Mouse (Mus musculus): ENCODE results near the gene Atp10b. TPM values are rescaled to one million over a fixed set of nuclear protein-coding genes. Genes with fewer than 3 reads are reported as not detected.

Gene Atp10b
- polyA plus RNA-seq, 1 experiment from 2014 or later: not detected

DNA sequence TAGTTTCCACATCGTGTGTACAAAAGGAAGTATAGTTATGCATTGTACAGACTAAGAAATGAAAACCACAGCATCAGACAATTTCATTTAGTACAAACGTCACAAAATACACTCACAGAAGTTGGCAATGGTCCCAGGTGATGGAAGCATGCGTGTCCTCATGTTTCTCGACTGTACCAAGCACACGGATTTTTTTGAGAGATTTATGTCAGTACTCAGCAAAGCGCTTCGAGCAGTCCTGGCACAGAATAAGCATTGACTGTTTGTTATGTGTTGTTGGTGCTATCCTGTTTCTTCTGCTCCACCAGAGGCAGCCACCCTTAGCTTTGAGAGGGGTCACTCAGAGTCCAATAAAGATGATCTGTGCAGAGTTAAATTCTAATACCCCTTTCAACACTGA is 108.1 kb downstream of the Atp10b start:
- Histone ChIP-seq H3K27me3 (no peaks in the 10 kb centered on the region), H3K4me1 (replicated peaks) (no peaks in the 10 kb centered on the region), H3K27ac (no peak overlapping the region), H3K4me2 (no peak overlapping the region), H3K9ac (no peak overlapping the region), H3K9me3 (replicated peaks) (no peaks in the 10 kb centered on the region), H3K4me3 (replicated peaks) (no peak overlapping the region), H3K36me3 (no peaks in the 10 kb centered on the region)
- ATAC-seq (ENCODE audit: low read depth) (no peak), DNase-seq (no peak)
- WGBS (ENCODE audit: insufficient replicate concordance): 56% methylated on average over 7 of the region's 7 CpGs

- H3K4me3 ChIP-seq (replicated peaks): no peak overlapping the region
- H3K27me3 ChIP-seq: no peaks in the 10 kb centered on the region
- no peak overlapping the region for H3K4me2 ChIP-seq
- H3K36me3 ChIP-seq: no peaks in the 10 kb centered on the region
- WGBS (ENCODE audit: insufficient replicate concordance): 35% methylated on average over 3 of the region's 3 CpGs
- no peaks in the 10 kb centered on the region for H3K4me1 ChIP-seq (replicated peaks)
- H3K27ac ChIP-seq: no peak overlapping the region
- ATAC-seq (ENCODE audit: low read depth) (no peak), DNase-seq (no peak)
- H3K9me3 ChIP-seq (replicated peaks): no peaks in the 10 kb centered on the region
- H3K9ac ChIP-seq: no peak overlapping the region
Measured at GRCm38 (mm10) chr11:43263548-43264218, 114.0 kb downstream of the Atp10b start.

GRCm38 (mm10) chr11:43267505-43267904 is 117.8 kb downstream of the Atp10b start:
- whole genome bisulfite sequencing (ENCODE audit: insufficient replicate concordance): 51% methylated on average over 3 of the region's 3 CpGs
- DNase-seq: no peak
- no peak overlapping the region for H3K4me2 ChIP-seq

GRCm38 (mm10) chr11:43269503-43270255 is 120.0 kb downstream of the Atp10b start:
- H3K36me3 ChIP-seq: no peaks in the 10 kb centered on the region
- no peaks in the 10 kb centered on the region for H3K27me3 ChIP-seq
- H3K9me3 ChIP-seq (replicated peaks): no peaks in the 10 kb centered on the region
- H3K4me3 ChIP-seq (replicated peaks): no peak overlapping the region
- 61% methylated on average over 6 of the region's 6 CpGs for WGBS (ENCODE audit: insufficient replicate concordance)
- H3K4me2 ChIP-seq: no peak overlapping the region
- no peak for DNase-seq
- H3K9ac ChIP-seq: no peak overlapping the region
- no peak for ATAC-seq (ENCODE audit: low read depth)
- no peaks in the 10 kb centered on the region for H3K4me1 ChIP-seq (replicated peaks)
- H3K27ac ChIP-seq: no peak overlapping the region

More at GRCm38 (mm10) chr11:43267505-43267904, 117.8 kb downstream of the Atp10b start:
- Histone ChIP-seq H3K27ac (no peak overlapping the region), H3K27me3 (no peaks in the 10 kb centered on the region), H3K4me3 (replicated peaks) (no peak overlapping the region), H3K4me1 (replicated peaks) (no peaks in the 10 kb centered on the region), H3K9ac (no peak overlapping the region), H3K9me3 (replicated peaks) (no peaks in the 10 kb centered on the region), H3K36me3 (no peaks in the 10 kb centered on the region)
- ATAC-seq (ENCODE audit: low read depth): no peak

DNA sequence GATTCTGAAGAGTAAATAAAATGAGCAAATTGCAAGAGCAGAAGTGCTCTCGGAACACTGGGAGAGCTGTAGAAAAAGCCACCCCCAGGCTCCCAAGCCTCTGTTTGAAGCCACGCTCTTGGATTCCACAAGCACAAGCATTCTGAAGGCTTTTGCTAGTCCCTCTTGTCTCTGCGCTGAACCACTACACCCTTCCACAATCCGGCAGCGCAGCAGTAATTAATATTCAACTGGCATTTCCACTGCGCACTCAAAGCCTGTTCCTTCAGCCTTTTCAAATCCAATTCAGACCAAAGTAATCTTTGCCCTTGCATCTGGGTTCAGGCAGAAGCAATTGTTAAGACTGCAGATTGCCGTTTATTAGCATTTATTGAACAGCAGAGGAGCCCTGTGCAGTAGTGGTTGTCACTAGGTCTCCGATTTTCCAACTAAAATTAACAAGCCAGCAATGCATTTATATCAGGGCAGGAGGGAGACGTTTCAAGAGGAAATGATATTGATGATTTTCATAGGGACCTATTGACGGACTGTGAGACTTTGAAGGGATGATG is 120.7 kb downstream of the Atp10b start:
- Histone ChIP-seq H3K27ac (no peak overlapping the region), H3K9ac (no peak overlapping the region), H3K9me3 (replicated peaks) (no peaks in the 10 kb centered on the region), H3K36me3 (no peaks in the 10 kb centered on the region), H3K4me1 (replicated peaks) (no peaks in the 10 kb centered on the region), H3K27me3 (no peaks in the 10 kb centered on the region), H3K4me3 (replicated peaks) (no peak overlapping the region), H3K4me2 (no peak overlapping the region)
- no peak for ATAC-seq (ENCODE audit: low read depth)
- no peak for DNase-seq
- 69% methylated on average over 10 of the region's 10 CpGs for WGBS (ENCODE audit: insufficient replicate concordance)

GRCm38 (mm10) chr11:43273896-43274295 is 124.2 kb downstream of the Atp10b start:
- no peak for DNase-seq
- Histone ChIP-seq H3K4me2 (no peak overlapping the region), H3K9ac (no peak overlapping the region), H3K9me3 (replicated peaks) (no peaks in the 10 kb centered on the region), H3K4me3 (replicated peaks) (no peak overlapping the region), H3K27ac (no peak overlapping the region), H3K4me1 (replicated peaks) (no peaks in the 10 kb centered on the region), H3K27me3 (no peaks in the 10 kb centered on the region), H3K36me3 (no peaks in the 10 kb centered on the region)
- ATAC-seq (ENCODE audit: low read depth): no peak

GRCm38 (mm10) chr11:43297584-43297983 is 147.9 kb downstream of the Atp10b start:
- Histone ChIP-seq H3K4me2 (no peak overlapping the region), H3K4me3 (replicated peaks) (no peak overlapping the region), H3K9ac (no peak overlapping the region), H3K9me3 (replicated peaks) (no peaks in the 10 kb centered on the region), H3K36me3 (no peaks in the 10 kb centered on the region), H3K27ac (no peak overlapping the region), H3K27me3 (no peaks in the 10 kb centered on the region), H3K4me1 (replicated peaks) (no peaks in the 10 kb centered on the region)
- DNase-seq (no peak), ATAC-seq (ENCODE audit: low read depth) (no peak)
- 66% methylated on average over 6 of the region's 6 CpGs for WGBS (ENCODE audit: insufficient replicate concordance)

- WGBS (ENCODE audit: insufficient replicate concordance): 38% methylated on average over 1 of the region's 1 CpGs
- H3K9ac ChIP-seq: no peak overlapping the region
- H3K27me3 ChIP-seq: no peaks in the 10 kb centered on the region
- H3K4me1 ChIP-seq (replicated peaks): no peaks in the 10 kb centered on the region
- no peaks in the 10 kb centered on the region for H3K9me3 ChIP-seq (replicated peaks)
- no peak overlapping the region for H3K27ac ChIP-seq
- DNase-seq (no peak), ATAC-seq (ENCODE audit: low read depth) (no peak)
- H3K4me2 ChIP-seq: no peak overlapping the region
- no peak overlapping the region for H3K4me3 ChIP-seq (replicated peaks)
- no peaks in the 10 kb centered on the region for H3K36me3 ChIP-seq
Measured at GRCm38 (mm10) chr11:43311000-43311399, 161.3 kb downstream of the Atp10b start.

Other genes with a start within 250 kb of the Atp10b start
- gene Gm9972, start 114.1 kb upstream of the Atp10b start, polyA plus RNA-seq (2015; fragmentation: Nextera tagmentation; extraction: Ambion mirVana): not detected in 2 replicates